Mouse (Mus musculus) liver, embryonic 14.5 days (tissue): ENCODE results near the gene Chn2. TPM values are rescaled to one million over a fixed set of nuclear protein-coding genes. Genes with fewer than 3 reads are reported as not detected.

Source experiments
- ATAC-seq: fragments of 200-750 bp; cut with Nextera tagmentation; 2 replicates; pipeline ENCODE4 v1.8.0; 2017; ENCODE audit warnings: moderate number of reproducible peaks, mild to moderate bottlenecking, moderate library complexity; ENCODE audit not compliant: insufficient read depth
- DNase-seq, 3 experiments: peaks; one replicate each; pipeline ENCODE4 v3.0.0-alpha.2; 2012 to 2013; ENCODE audit warnings: low read depth in 3 of 3, low spot score in 3 of 3
- H3K27ac ChIP-seq: fragments of 300-500 bp; sonication (generic); 2 replicates; pipeline ENCODE4 v1.5.1; 2014; ENCODE audit warnings: moderate library complexity, mild to moderate bottlenecking, control low read depth, inconsistent platforms
- H3K27me3 ChIP-seq: fragments of 300-500 bp; sonication (generic); 2 replicates; pipeline ENCODE4 v1.6.1; 2014; ENCODE audit warnings: mild to moderate bottlenecking, low read length, moderate library complexity; ENCODE audit not compliant: control insufficient read depth, insufficient read depth
- H3K36me3 ChIP-seq: fragments of 300-500 bp; sonication (generic); replicated peaks from 2 replicates; pipeline ENCODE4 v1.6.1; 2014; ENCODE audit warnings: low read depth; ENCODE audit not compliant: control insufficient read depth, insufficient read depth
- H3K4me1 ChIP-seq, 2 experiments: fragments of 200-500 bp in 1 of 2; fragments of 300-500 bp in 1 of 2; sonication (generic) in 1 of 2; replicated peaks; 2 replicates each; pipeline ENCODE4 v1.6.1; 2012 to 2014; ENCODE audit warnings: antibody characterized with exemption in 1 of 2, inconsistent platforms in 1 of 2, low read length in 1 of 2; ENCODE audit not compliant: control insufficient read depth in 2 of 2, insufficient read depth in 2 of 2
- H3K4me2 ChIP-seq: fragments of 300-500 bp; sonication (generic); 2 replicates; pipeline ENCODE4 v1.6.1; 2014; ENCODE audit warnings: low read depth, mild to moderate bottlenecking, control low read depth, moderate library complexity
- H3K4me3 ChIP-seq, 2 experiments: fragments of 200-500 bp in 1 of 2; fragments of 300-500 bp in 1 of 2; sonication (generic) in 1 of 2; 2 replicates each; pipeline ENCODE4 v1.5.1; 2012 to 2014; ENCODE audit warnings: low read depth in 2 of 2, low read length in 2 of 2, mild to moderate bottlenecking in 2 of 2, control low read depth in 1 of 2, inconsistent platforms in 1 of 2, moderate library complexity in 1 of 2; ENCODE audit not compliant: insufficient read depth in 1 of 2
- H3K9ac ChIP-seq: fragments of 300-500 bp; sonication (generic); replicated peaks from 2 replicates; pipeline ENCODE4 v1.6.1; 2014; ENCODE audit warnings: mild to moderate bottlenecking, control low read depth, moderate library complexity
- H3K9me3 ChIP-seq: fragments of 300-500 bp; sonication (generic); 2 replicates; pipeline ENCODE4 v1.6.1; 2016; ENCODE audit warnings: low read length, mixed read lengths; ENCODE audit not compliant: control insufficient read depth
- CTCF ChIP-seq: IDR thresholded peaks from 2 replicates; pipeline ENCODE4 v1.5.1; 2016; ENCODE audit warnings: antibody characterized with exemption, low read depth, control low read depth
- EP300 ChIP-seq: IDR thresholded peaks from 2 replicates; pipeline ENCODE4 v1.6.1; 2016; ENCODE audit warnings: antibody characterized with exemption, low read depth
- WGBS: fragments of 180-500 bp; shearing (Covaris S2); extraction: QIAGEN DNeasy Blood & Tissue Kit; methylation state at CpG from one replicate; pipeline ENCODE4 v1.1.7; 2014; ENCODE audit not compliant: insufficient replicate concordance; 5-methylcytosine and 5-hydroxymethylcytosine counted together
- polyA plus RNA-seq, 2 experiments: library from polyadenylated mRNA; depleted of rRNA in 1 of 2; stranded (reverse) in 1 of 2; unstranded in 1 of 2; fragments of >200 nt; fragmentation: Nextera tagmentation in 1 of 2; extraction: Ambion mirVana in 1 of 2; gene quantifications; 2 replicates each; pipeline versions ENCODE4 v1.2.1 to v1.2.3; 2012 to 2014

The Chn2 gene
- polyA plus RNA-seq, 2 experiments = 1.7 to 4.3 TPM

DNA sequence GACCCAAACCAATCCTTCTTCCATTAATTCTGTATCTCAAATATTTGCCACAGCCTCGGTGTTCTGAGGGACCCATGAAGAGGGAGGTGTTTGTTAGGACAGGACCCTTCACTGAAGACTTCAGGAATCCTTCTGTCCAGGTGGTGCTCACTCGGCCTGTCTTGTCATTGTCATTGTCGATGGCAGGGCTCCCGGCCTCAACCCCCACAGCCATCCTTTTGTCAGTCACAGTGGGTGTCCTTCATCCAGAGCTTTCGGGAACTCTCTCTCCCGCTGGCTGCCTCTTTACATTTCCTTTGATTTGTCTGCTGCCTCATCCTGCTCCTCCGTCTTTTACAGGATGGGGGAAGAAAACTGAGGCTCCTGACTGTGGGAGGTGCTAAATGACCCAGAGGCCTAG lies 57.5 kb downstream of the Chn2 start:
- Histone ChIP-seq H3K36me3 (no peaks in the 10 kb centered on the region), H3K27me3 (no peaks in the 10 kb centered on the region), H3K4me1 (no peaks in the 10 kb centered on the region), H3K4me2 (no peak overlapping the region), H3K9me3 (no peaks in the 10 kb centered on the region), H3K4me3 (no peak overlapping the region), H3K27ac (no peak overlapping the region), H3K9ac (no peak overlapping the region)
- WGBS = 47% methylated on average over 7 of the region's 7 CpGs
- TF ChIP-seq EP300 (no peak), CTCF (no peak)
- ATAC-seq = no peak
- no peak for DNase-seq

DNA sequence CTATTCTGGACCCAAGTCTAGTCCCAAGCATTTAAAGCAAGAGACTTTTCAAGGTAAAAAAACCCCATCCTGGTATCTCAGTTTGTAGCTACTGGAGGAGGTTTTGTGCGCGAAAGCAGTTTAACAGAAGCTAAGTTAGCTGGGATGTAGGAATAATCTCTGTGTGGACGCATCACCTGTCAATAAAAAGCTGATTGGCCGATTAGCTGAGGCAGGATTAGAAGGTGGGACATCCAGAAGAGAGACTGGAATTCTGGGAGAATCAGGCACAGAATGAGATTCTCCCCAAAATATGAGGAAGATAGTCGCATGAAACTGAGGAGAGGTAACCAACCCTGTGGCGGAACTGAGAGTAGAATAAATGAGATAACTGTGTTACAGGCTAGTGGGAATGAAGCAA lies 59.0 kb downstream of the Chn2 start:
- no peak overlapping the region for H3K4me2 ChIP-seq
- DNase-seq (no peak), ATAC-seq (no peak)
- H3K9ac ChIP-seq = no peak overlapping the region
- TF ChIP-seq CTCF (no peak), EP300 (no peak)
- H3K27ac ChIP-seq = no peak overlapping the region
- 66% methylated on average over 6 of the region's 6 CpGs for WGBS
- no peaks in the 10 kb centered on the region for H3K9me3 ChIP-seq
- H3K36me3 ChIP-seq = no peaks in the 10 kb centered on the region
- H3K27me3 ChIP-seq = no peaks in the 10 kb centered on the region
- H3K4me1 ChIP-seq = peaks cover 0 to 2% of the 10 kb centered on the region in 2 experiments; a peak in 1 of 4 replicates
- no peak overlapping the region for H3K4me3 ChIP-seq

DNA sequence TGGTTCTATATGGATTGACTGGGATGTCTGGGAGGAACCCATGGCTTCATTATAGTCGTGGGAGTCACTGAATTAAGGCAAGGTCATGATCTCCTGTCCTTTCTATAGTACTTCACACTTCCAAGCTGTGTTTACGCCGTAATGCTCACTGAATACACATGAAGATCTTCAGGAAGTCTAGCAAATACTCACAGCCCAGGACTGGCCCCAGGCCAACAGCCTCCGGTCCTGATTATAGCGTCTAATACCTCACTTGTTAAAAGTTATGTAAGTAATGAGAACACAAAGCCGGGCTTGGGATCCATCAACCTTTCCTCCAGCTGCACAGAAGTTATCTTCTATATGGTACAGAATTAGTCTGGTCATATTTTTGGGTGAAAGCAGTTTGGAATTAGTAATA lies 60.3 kb downstream of the Chn2 start:
- no peak for ATAC-seq
- no peaks in the 10 kb centered on the region for H3K27me3 ChIP-seq
- no peaks in the 10 kb centered on the region for H3K36me3 ChIP-seq
- no peaks in the 10 kb centered on the region for H3K9me3 ChIP-seq
- H3K4me3 ChIP-seq = no peak overlapping the region
- no peak overlapping the region for H3K27ac ChIP-seq
- 65% methylated on average over 6 of the region's 6 CpGs for whole genome bisulfite sequencing
- no peak for DNase-seq
- TF ChIP-seq EP300 = no peak
- no peak for TF ChIP-seq CTCF
- peaks cover 0 to 2% of the 10 kb centered on the region in 2 experiments; a peak in 1 of 4 replicates for H3K4me1 ChIP-seq
- no peak overlapping the region for H3K4me2 ChIP-seq
- no peak overlapping the region for H3K9ac ChIP-seq

DNA sequence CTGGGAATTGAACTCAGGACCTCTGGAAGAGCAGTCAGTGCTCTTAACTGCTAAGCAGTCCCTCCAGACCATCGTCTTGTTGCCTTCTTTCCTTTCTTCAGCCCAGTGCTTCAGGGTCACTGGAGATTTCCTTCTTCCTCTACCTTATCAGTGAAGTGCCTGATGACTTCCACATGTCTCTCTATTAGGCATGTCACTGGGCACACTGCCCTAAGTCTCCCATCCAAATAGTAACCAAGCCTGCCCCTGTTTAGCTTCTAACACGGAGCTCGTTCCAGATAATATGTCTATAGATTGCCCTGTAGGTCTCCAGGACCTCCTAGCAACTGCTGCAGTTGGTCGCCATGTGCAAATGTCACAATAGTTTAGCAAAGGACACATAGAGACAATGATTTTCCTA lies 62.9 kb downstream of the Chn2 start:
- 41% methylated on average over 4 of the region's 4 CpGs for WGBS
- TF ChIP-seq EP300 (no peak), CTCF (no peak)
- Histone ChIP-seq H3K27me3 (no peaks in the 10 kb centered on the region), H3K27ac (no peak overlapping the region), H3K4me2 (no peak overlapping the region), H3K9me3 (no peaks in the 10 kb centered on the region), H3K4me3 (no peak overlapping the region), H3K9ac (no peak overlapping the region), H3K4me1 (peaks cover 0 to 2% of the 10 kb centered on the region in 2 experiments; a peak in 1 of 4 replicates), H3K36me3 (no peaks in the 10 kb centered on the region)
- ATAC-seq (no peak), DNase-seq (no peak)

GRCm38 (mm10) chr6:54103276-54103975 lies 64.1 kb downstream of the Chn2 start:
- H3K27ac ChIP-seq = no peak overlapping the region
- ATAC-seq = no peak
- no peak overlapping the region for H3K4me3 ChIP-seq
- no peaks in the 10 kb centered on the region for H3K27me3 ChIP-seq
- peaks cover 0 to 2% of the 10 kb centered on the region in 2 experiments; a peak in 1 of 4 replicates for H3K4me1 ChIP-seq
- H3K4me2 ChIP-seq = no peak overlapping the region
- no peaks in the 10 kb centered on the region for H3K9me3 ChIP-seq
- no peak overlapping the region for H3K9ac ChIP-seq
- H3K36me3 ChIP-seq = no peaks in the 10 kb centered on the region
- no peak for DNase-seq
- TF ChIP-seq EP300 (no peak), CTCF (no peak)
- WGBS = 61% methylated on average over 9 of the region's 9 CpGs
